Mouse (Mus musculus): Measurements from ENCODE around the gene Fgg.

- TF ChIP-seq CTCF (IDR thresholded peaks at IDR 0.05; ENCODE audit: insufficient read depth, low read depth, low read length) (no peak), POLR2A (IDR thresholded peaks at IDR 0.05; ENCODE audit: insufficient read depth, low read depth, low read length) (no peak)
Measured at GRCm38 (mm10) chr3:83039666-83040065, 32.1 kb downstream of the Fgg start.

Measured in olfactory bulb, adult 2 months (tissue).